Mouse (Mus musculus): Measurements from ENCODE around the gene Auts2.

GRCm38 (mm10) chr5:132272132-132272531 lies 271.0 kb downstream of the Auts2 start:
- TF ChIP-seq CTCF (conservative IDR thresholded peaks at IDR 0.05; ENCODE audit: insufficient read depth, insufficient read length, low read depth, low read length) (no peak), POLR2A (IDR thresholded peaks at IDR 0.05; ENCODE audit: low read depth, low read length) (no peak)

Measured in kidney, adult 2 months (tissue).